Mouse (Mus musculus): Measurements from ENCODE around the gene Ulk3.

The Ulk3 gene

GRCm38 (mm10) chr9:57617556-57618169 lies 28.4 kb downstream of the Ulk3 start:
- no peak for DNase-seq

- no peak for DNase-seq
These were observed 29.6 kb downstream of the Ulk3 start for GRCm38 (mm10) chr9:57618854-57619253.

GRCm38 (mm10) chr9:57620674-57621073 lies 31.4 kb downstream of the Ulk3 start, which contains the start of gene Lman1l:
Gene Lman1l (minus strand): TSS chr9:57620774.
- no peak for DNase-seq

GRCm38 (mm10) chr9:57624295-57624694 lies 35.0 kb downstream of the Ulk3 start:
- DNase-seq: no peak

- no peak for DNase-seq
These were observed 36.6 kb downstream of the Ulk3 start for GRCm38 (mm10) chr9:57625674-57626500.

GRCm38 (mm10) chr9:57627191-57627590 lies 37.9 kb downstream of the Ulk3 start:
- DNase-seq: no peak

- no peak for DNase-seq
These were observed 38.6 kb downstream of the Ulk3 start for GRCm38 (mm10) chr9:57627892-57628291.

- no peak for DNase-seq
These were observed 39.5 kb downstream of the Ulk3 start for GRCm38 (mm10) chr9:57628717-57629116.

GRCm38 (mm10) chr9:57629118-57629874 lies 40.0 kb downstream of the Ulk3 start:
- peak; percentile 72 to 79 for DNase-seq

- no peak for DNase-seq
These were observed 44.3 kb downstream of the Ulk3 start for GRCm38 (mm10) chr9:57633481-57634024.

- no peak for DNase-seq
These were observed 48.0 kb downstream of the Ulk3 start for GRCm38 (mm10) chr9:57637272-57637671.

- DNase-seq: peak; percentile 84 to 88
These were observed 48.6 kb downstream of the Ulk3 start for GRCm38 (mm10) chr9:57637741-57638322.

GRCm38 (mm10) chr9:57638651-57639459 lies 49.6 kb downstream of the Ulk3 start:
- DNase-seq: peak; percentile 85 to 93

GRCm38 (mm10) chr9:57639661-57640328 lies 50.5 kb downstream of the Ulk3 start:
- no peak for DNase-seq

- DNase-seq: peak; percentile 53 to 77
These were observed 51.1 kb downstream of the Ulk3 start for GRCm38 (mm10) chr9:57640384-57640783.

- no peak for DNase-seq
These were observed 51.8 kb downstream of the Ulk3 start for GRCm38 (mm10) chr9:57641022-57641421.

GRCm38 (mm10) chr9:57641775-57642550 lies 52.7 kb downstream of the Ulk3 start:
- DNase-seq: no peak

- peak; percentile 46 to 73 for DNase-seq
These were observed 54.1 kb downstream of the Ulk3 start for GRCm38 (mm10) chr9:57643169-57643855.

- DNase-seq: peak in 1 of 2 experiments; percentile 53
These were observed 54.6 kb downstream of the Ulk3 start for GRCm38 (mm10) chr9:57643856-57644180.

- no peak for DNase-seq
These were observed 55.2 kb downstream of the Ulk3 start for GRCm38 (mm10) chr9:57644442-57644943.
